Mouse (Mus musculus) inflammation-experienced regulatory T-cells, adult 16 weeks (primary cell): ENCODE measurements around the gene Dnajb14. TPM values are rescaled to one million over a fixed set of nuclear protein-coding genes. Genes with fewer than 3 reads are reported as not detected.

Experiments used
- polyA plus RNA-seq: library from polyadenylated mRNA; unstranded; fragments of 100-300 nt; shearing (Covaris generic); gene quantifications from one replicate; pipeline ENCODE4 v1.2.1, GENCODE M21; 2017

Gene Dnajb14
- 4.6 TPM for polyA plus RNA-seq

DNA sequence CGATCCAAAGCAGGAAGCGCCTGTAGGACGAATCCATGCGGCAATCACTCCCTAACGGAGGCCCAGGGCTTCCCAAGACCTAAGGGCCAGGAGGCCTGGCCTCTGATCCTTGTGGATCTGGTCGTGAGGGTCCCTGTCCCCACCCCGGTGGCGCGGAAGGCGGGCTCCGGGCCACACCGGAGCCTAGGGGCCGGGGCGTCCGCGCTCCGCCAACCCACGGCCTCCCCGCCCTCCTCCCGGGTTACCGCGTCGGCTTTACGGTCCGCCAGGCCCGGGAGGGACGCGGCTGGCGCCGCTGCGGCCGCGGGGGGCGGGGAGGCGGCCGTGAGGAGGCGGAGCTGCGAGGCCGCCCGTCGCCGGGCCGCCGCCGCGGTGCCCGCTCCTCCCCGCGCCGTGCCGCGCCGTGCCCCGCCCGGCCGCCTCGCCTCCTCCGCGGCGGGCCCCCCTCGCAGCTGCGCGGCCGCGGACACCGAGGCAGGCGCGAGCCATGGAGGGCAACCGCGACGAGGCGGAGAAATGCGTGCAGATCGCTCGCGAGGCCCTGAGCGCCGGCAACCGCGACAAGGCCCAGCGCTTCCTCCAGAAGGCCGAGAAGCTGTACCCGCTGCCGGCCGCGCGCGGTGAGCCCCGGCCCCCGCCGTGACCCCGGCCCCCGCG, at the start of gene Dnajb14:
Gene Dnajb14 (plus strand): TSS at position 239 of the 657 bp plus-strand sequence.

DNA sequence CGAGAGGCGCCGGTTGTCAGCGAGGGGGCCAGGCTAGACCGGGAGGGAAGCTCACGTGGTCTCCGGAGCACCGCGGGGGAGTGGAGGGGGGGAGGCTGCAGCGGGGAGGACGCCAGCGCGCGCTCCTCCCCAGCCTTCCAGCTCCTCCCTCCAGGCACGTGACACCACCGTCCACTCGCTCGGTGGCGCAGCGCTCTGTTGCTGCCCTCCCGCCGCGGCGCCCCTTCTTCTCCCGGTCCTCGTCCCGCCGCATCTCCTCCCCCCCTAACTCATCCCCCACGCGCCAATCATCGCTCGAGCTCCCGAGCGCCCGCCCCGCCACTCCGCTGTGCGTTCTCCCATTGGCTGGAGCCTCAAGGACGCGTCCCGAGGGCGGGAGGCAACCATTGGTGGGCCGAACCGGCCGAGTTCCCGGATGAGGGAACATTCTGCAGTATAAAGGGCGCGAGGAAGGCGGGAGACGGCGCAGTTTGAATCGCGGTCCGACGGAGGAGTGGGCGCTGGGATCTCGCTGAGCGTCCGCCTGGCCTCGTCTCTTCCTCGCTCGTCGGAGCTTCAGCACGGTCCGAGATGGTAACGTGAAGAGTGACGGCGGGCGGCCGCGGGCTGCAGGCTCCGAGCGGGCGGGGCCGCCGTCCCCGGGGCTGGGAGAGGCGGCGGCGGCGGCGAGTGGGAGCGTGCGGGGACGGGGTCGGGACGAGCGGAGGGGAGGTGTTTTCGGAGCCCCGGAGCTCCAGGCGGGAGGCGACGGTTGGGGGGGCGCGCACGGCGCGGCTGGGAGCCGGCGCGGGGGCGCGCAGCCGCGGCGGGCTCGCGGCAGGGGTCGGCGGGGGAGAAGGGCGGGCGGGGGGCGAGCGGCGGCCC, 3.1 kb upstream of the Dnajb14 start, which contains the start of gene H2afz:
Gene H2afz (plus strand): TSS at position 364 of the 864 bp plus-strand sequence.

DNA sequence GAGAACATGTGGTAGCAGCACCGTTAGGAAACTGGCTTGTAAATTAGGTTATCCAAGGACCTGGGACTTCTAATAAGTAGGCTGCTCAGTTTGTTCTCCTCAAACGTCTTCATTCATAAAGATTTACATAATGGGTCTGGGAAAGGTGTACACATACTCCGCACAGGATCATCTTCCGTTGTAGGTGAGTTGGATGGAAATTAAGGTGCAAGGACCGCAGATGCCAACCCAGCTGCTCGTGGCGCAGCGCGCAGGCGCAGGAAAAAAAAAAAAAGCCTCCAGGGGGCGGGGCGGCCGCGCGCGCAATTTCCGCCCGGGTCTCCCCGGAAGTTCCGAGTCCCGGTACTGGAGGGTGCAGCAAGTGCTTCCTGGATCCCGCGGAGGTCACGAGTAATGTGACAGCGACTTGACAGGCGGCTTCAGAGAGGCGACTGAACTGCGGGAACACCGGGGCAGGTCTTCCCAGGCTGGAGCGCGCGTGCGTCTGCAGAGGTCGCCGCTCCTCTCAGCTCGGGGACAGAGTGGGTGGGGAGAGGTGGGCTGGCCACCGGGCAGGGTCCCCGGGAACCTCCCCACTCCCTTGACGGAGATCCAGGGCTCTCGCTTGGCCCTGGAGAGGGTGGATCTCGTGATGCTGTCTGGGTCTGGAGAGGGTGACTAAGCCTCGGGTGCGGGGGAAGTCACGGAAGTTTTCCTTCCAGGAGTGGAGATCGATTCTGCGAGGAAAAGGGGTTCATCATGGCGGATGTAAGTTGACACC, 50.9 kb downstream of the Dnajb14 start, which contains the start of gene Lamtor3:
Gene Lamtor3 (plus strand): TSS at position 335 of the 760 bp plus-strand sequence.

Other genes with a start within 250 kb of the Dnajb14 start
- not detected for gene Ddit4l, start 246.1 kb upstream of the Dnajb14 start, polyA plus RNA-seq
- gene Gm21962, start 196.2 kb upstream of the Dnajb14 start, polyA plus RNA-seq, result not detected
- 1,137 TPM for gene H2afz, start 3.2 kb upstream of the Dnajb14 start, polyA plus RNA-seq
- gene Lamtor3, start 50.8 kb downstream of the Dnajb14 start, polyA plus RNA-seq, result 80.3 TPM
- 153 TPM for gene Dapp1, start 113.9 kb downstream of the Dnajb14 start, polyA plus RNA-seq
- 0.05 TPM for gene 1110002E22Rik, start 197.4 kb downstream of the Dnajb14 start, polyA plus RNA-seq
- gene Gm5105, start 199.7 kb downstream of the Dnajb14 start, polyA plus RNA-seq, result not detected